Mouse (Mus musculus) C2C12 (cell line): ENCODE results near the gene Adam1a.

Source experiments
- CEBPB ChIP-seq: IDR thresholded peaks from one replicate; pipeline ENCODE4 v1.6.1; 2011; ENCODE audit warnings: low read depth, mild to moderate bottlenecking, control low read depth, moderate library complexity
- CTCF ChIP-seq: IDR thresholded peaks from one replicate; pipeline ENCODE4 v1.5.1; 2011; ENCODE audit not compliant: control insufficient read depth, insufficient read depth, insufficient read length
- FOSL1 ChIP-seq: IDR thresholded peaks from one replicate; pipeline ENCODE4 v1.8.0; 2011; ENCODE audit warnings: mild to moderate bottlenecking, low read length; ENCODE audit not compliant: poor library complexity, insufficient read depth, severe bottlenecking
- MAX ChIP-seq: IDR thresholded peaks from one replicate; pipeline ENCODE4 v1.6.1; 2011; ENCODE audit warnings: mild to moderate bottlenecking, control low read depth
- MYOD1 ChIP-seq: IDR thresholded peaks from one replicate; pipeline ENCODE4 v1.6.1; 2011; ENCODE audit warnings: low read depth; ENCODE audit not compliant: control insufficient read depth, insufficient read length
- MYOG ChIP-seq: IDR thresholded peaks from one replicate; pipeline ENCODE4 v1.6.1; 2011; ENCODE audit not compliant: control insufficient read depth, insufficient read length; ENCODE audit errors: extremely low read depth
- USF1 ChIP-seq: IDR thresholded peaks from one replicate; pipeline ENCODE4 v1.6.1; 2011; ENCODE audit warnings: low read depth, mild to moderate bottlenecking, control low read depth, moderate library complexity

DNA sequence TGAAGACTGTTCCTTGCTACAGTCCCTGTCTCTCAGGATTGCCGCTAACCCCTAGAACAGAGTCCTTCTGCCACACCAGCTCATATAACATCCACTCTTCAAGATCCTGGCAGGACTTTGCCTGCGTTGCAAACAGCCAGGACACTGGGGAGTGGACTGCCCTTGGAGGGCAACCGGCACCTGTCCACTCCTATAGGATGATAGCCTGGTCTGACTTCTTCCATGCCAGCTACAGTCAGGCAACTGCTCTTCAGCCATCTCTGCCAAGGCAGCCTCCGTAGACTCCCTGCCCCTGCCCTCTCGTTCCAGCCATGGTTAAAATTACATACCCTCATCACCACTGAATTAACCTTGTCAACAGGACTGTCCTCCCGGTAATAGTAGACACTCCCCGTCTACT, 3.9 kb upstream of the Adam1a start:
- TF ChIP-seq CTCF (no peak), USF1 (no peak), MAX (no peak), MYOD1 (no peak), CEBPB (no peak), MYOG (no peak), FOSL1 (no peak)
